Mouse (Mus musculus) liver, adult 2 months (tissue): Measurements from ENCODE around the gene D430041D05Rik. TPM values are rescaled to one million over a fixed set of nuclear protein-coding genes. Genes with fewer than 3 reads are reported as not detected.

Experiments
- DNase-seq: peaks from one replicate; pipeline ENCODE4 v3.0.0-alpha.2; 2011; ENCODE audit warnings: low read depth, low spot score; ENCODE audit errors: extremely low read depth
- H3K27ac ChIP-seq: fragments of 200-500 bp; replicated peaks from 2 replicates; pipeline ENCODE4 v1.5.1; 2012; ENCODE audit warnings: low read depth, mild to moderate bottlenecking, control low read depth, inconsistent platforms, low read length; ENCODE audit not compliant: insufficient read depth
- H3K27me3 ChIP-seq: fragments of 200-500 bp; 2 replicates; pipeline ENCODE4 v1.6.1; 2012; ENCODE audit warnings: mild to moderate bottlenecking, moderate library complexity, low read length, inconsistent platforms; ENCODE audit not compliant: control insufficient read depth, insufficient read depth
- H3K36me3 ChIP-seq: fragments of 200-500 bp; 2 replicates; pipeline ENCODE4 v1.6.1; 2012; ENCODE audit warnings: low read length, inconsistent platforms; ENCODE audit not compliant: control insufficient read depth, insufficient read depth
- H3K4me1 ChIP-seq: fragments of 200-500 bp; 2 replicates; pipeline ENCODE4 v1.6.1; 2011; ENCODE audit warnings: low read length; ENCODE audit not compliant: control insufficient read depth, insufficient read depth
- H3K4me3 ChIP-seq: fragments of 200-500 bp; 2 replicates; pipeline ENCODE4 v1.5.1; 2011; ENCODE audit warnings: low read depth, mild to moderate bottlenecking, control low read depth, low read length, moderate library complexity; ENCODE audit not compliant: insufficient read depth
- H3K79me2 ChIP-seq: fragments of 200-500 bp; 2 replicates; pipeline ENCODE4 v1.6.1; 2012; ENCODE audit warnings: inconsistent platforms, mild to moderate bottlenecking, low read length, moderate library complexity; ENCODE audit not compliant: control insufficient read depth, insufficient read depth
- H3K9ac ChIP-seq: fragments of 200-500 bp; 2 replicates; pipeline ENCODE4 v1.6.1; 2012; ENCODE audit warnings: low read depth, mild to moderate bottlenecking, control low read depth, inconsistent platforms, low read length
- CTCF ChIP-seq: fragments of 200-500 bp; IDR thresholded peaks from 2 replicates; pipeline ENCODE4 v1.5.1; 2011; ENCODE audit warnings: low read depth, low read length, control low read depth
- POLR2A ChIP-seq: fragments of 200-500 bp; IDR thresholded peaks from 2 replicates; pipeline ENCODE4 v1.6.1; 2011; ENCODE audit warnings: low read length, control low read depth; ENCODE audit not compliant: insufficient read depth; ENCODE audit errors: extremely low read depth
- WGBS: fragments of 180-500 bp; shearing (Covaris S2); methylation state at CpG from one replicate; pipeline ENCODE4 v1.1.7; 2018; 5-methylcytosine and 5-hydroxymethylcytosine counted together
- polyA plus RNA-seq: library from polyadenylated mRNA; depleted of rRNA; stranded (reverse); fragments of >200 nt; gene quantifications from 2 replicates; pipeline ENCODE4 v1.2.3, GENCODE M21; 2012
- total RNA-seq: library from RNA; depleted of rRNA; stranded (reverse); fragments of >200 nt; gene quantifications from 2 replicates; pipeline ENCODE4 v1.2.3, GENCODE M21; 2014

D430041D05Rik gene
- total and polyA plus RNA-seq, 2 experiments = not detected

- Histone ChIP-seq H3K4me1 (no peaks in the 10 kb centered on the region), H3K27ac (no peak overlapping the region), H3K27me3 (0 out of 2 replicates have a peak, but pooled peaks cover 2% of the 10 kb centered on the region), H3K9ac (no peak overlapping the region), H3K4me3 (no peak overlapping the region), H3K36me3 (no peaks in the 10 kb centered on the region), H3K79me2 (no peaks in the 10 kb centered on the region)
- DNase-seq = no peak
- 90% methylated on average over 2 of the region's 2 CpGs for WGBS
- TF ChIP-seq CTCF = no peak
- TF ChIP-seq POLR2A = no peak
These were observed 24.9 kb downstream of the D430041D05Rik start for GRCm38 (mm10) chr2:104385941-104386340.

- DNase-seq = no peak
- WGBS = 89% methylated on average over 4 of the region's 4 CpGs
- Histone ChIP-seq H3K4me3 (no peak overlapping the region), H3K36me3 (no peaks in the 10 kb centered on the region), H3K9ac (no peak overlapping the region), H3K27me3 (0 out of 2 replicates have a peak, but pooled peaks cover 2% of the 10 kb centered on the region), H3K27ac (no peak overlapping the region), H3K79me2 (no peaks in the 10 kb centered on the region), H3K4me1 (no peaks in the 10 kb centered on the region)
- TF ChIP-seq CTCF (no peak), POLR2A (no peak)
These were observed 27.2 kb downstream of the D430041D05Rik start for GRCm38 (mm10) chr2:104383589-104383988.

- Histone ChIP-seq H3K79me2 (no peaks in the 10 kb centered on the region), H3K4me1 (no peaks in the 10 kb centered on the region), H3K36me3 (no peaks in the 10 kb centered on the region), H3K27me3 (0 out of 2 replicates have a peak, but pooled peaks cover 2% of the 10 kb centered on the region), H3K4me3 (no peak overlapping the region), H3K9ac (no peak overlapping the region), H3K27ac (no peak overlapping the region)
- DNase-seq = no peak
- 84% methylated on average over 6 of the region's 6 CpGs for WGBS
- TF ChIP-seq CTCF = no peak
These were observed 28.0 kb downstream of the D430041D05Rik start for GRCm38 (mm10) chr2:104382813-104383212.

- WGBS = 25% methylated on average over 7 of the region's 7 CpGs
- Histone ChIP-seq H3K9ac (no peak overlapping the region), H3K36me3 (no peaks in the 10 kb centered on the region), H3K79me2 (no peaks in the 10 kb centered on the region), H3K27ac (no peak overlapping the region), H3K4me1 (no peaks in the 10 kb centered on the region), H3K4me3 (no peak overlapping the region), H3K27me3 (0 out of 2 replicates have a peak, but pooled peaks cover 2% of the 10 kb centered on the region)
- DNase-seq = no peak
- no peak for TF ChIP-seq POLR2A
- TF ChIP-seq CTCF = no peak
These were observed 31.5 kb downstream of the D430041D05Rik start for GRCm38 (mm10) chr2:104379304-104379703.

- 30% methylated on average over 3 of the region's 3 CpGs for WGBS
- Histone ChIP-seq H3K4me1 (no peaks in the 10 kb centered on the region), H3K27ac (no peak overlapping the region), H3K36me3 (no peaks in the 10 kb centered on the region), H3K9ac (no peak overlapping the region), H3K27me3 (0 out of 2 replicates have a peak, but pooled peaks cover 2% of the 10 kb centered on the region), H3K4me3 (no peak overlapping the region), H3K79me2 (no peaks in the 10 kb centered on the region)
- TF ChIP-seq CTCF (no peak), POLR2A (no peak)
- no peak for DNase-seq
These were observed 32.0 kb downstream of the D430041D05Rik start for GRCm38 (mm10) chr2:104378791-104379190.

- 74% methylated on average over 2 of the region's 2 CpGs for WGBS
- Histone ChIP-seq H3K9ac (no peak overlapping the region), H3K79me2 (no peaks in the 10 kb centered on the region), H3K36me3 (no peaks in the 10 kb centered on the region), H3K4me1 (no peaks in the 10 kb centered on the region), H3K27me3 (no peaks in the 10 kb centered on the region), H3K4me3 (no peak overlapping the region), H3K27ac (no peak overlapping the region)
- no peak for DNase-seq
- TF ChIP-seq CTCF = no peak
- TF ChIP-seq POLR2A = no peak
These were observed 32.8 kb downstream of the D430041D05Rik start for GRCm38 (mm10) chr2:104377990-104378389.
